Mouse (Mus musculus): ENCODE results near the gene Olfr424. TPM values are rescaled to one million over a fixed set of nuclear protein-coding genes. Genes with fewer than 3 reads are reported as not detected.

The Olfr424 gene
- total RNA-seq (2021): not detected

DNA sequence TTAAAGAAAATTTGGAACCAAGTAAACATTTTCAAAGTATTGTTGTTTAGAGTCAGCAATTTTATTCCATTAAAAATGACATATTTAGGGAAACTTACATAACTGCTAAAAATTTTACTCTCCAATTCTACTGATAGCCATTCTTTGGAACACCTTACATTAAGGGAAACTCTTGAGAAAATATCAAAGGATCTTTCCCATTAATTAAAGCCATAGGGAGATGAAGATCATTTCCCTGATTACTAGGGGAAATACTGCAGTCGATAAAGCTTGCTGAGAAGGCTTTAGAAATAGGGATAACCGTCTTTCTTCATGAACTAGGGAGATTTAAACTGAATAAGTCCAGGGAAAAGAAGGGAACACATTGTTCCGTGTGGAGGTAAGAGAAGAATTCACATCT lies at the start of gene Olfr424:
Olfr424 (plus strand) TSS at position 301 of the 400 bp plus-strand sequence.
- no peak for DNase-seq

DNA sequence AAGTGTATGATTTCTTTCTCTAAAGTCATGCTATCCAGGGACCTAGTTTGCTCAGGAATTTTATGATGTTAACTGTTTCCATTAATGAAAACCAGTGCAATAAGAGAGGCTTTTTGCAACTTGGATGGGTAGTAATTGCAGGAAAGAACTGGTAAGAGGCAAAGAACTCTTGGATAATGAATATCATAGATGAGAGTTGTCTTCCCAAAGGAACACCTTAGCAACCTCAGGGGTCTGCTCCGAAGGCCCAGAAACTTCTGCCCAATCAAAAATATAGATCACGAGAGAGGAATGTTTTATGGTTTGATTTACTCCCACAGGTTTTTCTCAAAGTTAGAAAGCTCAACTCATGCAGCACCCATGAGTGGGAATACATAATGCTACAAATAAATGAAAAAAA lies 47.3 kb upstream of the Olfr424 start, which contains the start of gene Olfr429:
Olfr429 (plus strand) TSS at position 301 of the 400 bp plus-strand sequence.
- DNase-seq: no peak

DNA sequence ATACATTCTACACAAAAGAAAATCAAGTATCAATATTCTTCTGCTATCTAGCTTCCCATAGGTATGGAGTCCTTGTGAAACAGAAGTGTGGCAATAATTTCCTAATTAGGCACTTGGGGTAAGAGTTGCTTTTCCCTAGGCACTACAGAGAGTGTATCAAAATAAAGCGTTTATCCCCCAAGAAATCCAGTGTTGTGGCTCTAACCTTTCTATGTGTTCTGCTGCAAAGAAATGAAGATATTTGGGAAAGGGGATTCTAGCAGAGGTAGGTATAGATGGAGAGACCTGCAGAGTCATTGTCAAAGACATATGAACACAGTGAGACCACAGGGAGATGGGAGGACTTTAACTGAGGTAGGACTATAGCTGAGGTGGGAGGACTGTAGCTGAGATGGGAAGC lies 34.7 kb upstream of the Olfr424 start, which contains the start of gene Olfr427:
Olfr427 (plus strand) TSS at position 301 of the 400 bp plus-strand sequence.
- no peak for DNase-seq

DNA sequence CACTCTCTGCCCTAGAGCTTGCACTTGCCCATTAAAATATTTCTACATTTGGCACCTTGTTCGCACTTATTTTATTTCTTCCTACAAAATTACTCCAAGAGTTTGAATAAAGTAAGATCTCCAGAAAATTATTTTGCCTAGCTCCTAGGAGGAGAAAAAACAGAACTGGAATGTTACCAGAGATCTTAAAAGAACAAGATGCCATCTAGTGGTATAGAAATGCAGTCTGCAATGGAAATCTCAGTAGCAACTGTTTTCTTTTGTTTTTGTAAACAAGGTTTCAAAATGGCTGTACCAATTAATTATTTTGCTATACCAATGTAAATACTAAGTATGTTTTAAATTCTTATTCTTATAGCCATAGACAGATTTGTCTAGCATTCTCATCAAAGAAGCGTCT lies 27.6 kb upstream of the Olfr424 start:
- no peak for DNase-seq

DNA sequence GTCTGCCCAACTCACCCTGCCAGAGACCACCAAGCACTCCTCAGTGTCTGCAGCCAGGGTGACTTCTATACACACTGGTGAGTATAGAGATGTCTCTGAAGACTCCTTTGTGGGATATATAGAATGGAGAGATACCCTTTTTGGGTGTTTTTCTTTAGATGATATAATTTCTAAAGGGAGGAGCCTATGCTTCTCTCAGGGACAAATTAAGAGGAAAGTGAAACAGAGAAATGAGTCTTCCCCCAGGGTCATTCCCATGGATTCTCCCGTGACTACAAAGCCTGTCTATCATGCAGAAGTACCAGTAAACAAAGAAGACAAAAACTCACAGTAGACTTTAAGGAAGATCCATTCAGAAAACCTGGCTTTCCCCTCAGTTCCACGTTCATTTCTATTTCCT lies 10.3 kb upstream of the Olfr424 start, which contains the start of gene Olfr231:
Olfr231 (minus strand) TSS at position 101 of the 400 bp plus-strand sequence.
- DNase-seq: no peak

DNA sequence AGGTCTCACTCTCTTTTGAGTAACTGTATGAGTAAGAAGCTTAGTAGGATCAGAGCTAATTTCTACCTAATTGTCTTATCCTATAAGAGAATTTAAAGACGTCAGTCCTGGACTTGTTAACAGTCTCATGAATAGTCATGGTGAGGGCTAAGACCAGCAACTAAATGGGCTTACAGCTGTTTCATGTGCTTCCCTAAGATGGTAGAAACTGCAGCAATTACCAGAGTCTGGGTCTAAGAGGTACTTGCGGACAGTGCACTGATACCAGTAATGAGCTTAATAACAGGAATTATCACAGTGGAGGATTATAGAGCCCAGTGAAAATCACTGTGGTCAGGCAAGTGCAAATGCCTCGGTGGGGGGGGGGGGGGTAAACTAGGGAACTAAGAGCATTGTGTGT lies 682 bp downstream of the Olfr424 start:
- no peak for DNase-seq

DNA sequence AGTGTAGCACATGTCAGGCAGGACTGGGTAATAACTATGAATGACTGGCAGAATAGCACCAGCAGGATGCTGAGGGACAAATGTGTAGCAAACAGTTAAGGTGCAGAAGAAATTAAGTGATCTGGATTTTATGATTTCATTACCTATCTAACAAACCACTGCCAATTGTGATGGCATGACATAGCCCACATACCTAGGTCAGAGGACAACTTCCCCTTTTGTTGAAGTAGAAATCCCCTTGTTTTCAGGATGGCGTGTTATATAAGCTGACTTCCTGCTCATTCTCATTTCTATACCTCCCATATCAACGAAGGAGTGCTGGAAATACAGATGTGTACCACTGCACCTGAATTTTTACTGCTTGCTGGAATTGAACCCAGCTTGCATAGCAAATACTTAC lies 10.1 kb downstream of the Olfr424 start:
- DNase-seq: no peak

DNA sequence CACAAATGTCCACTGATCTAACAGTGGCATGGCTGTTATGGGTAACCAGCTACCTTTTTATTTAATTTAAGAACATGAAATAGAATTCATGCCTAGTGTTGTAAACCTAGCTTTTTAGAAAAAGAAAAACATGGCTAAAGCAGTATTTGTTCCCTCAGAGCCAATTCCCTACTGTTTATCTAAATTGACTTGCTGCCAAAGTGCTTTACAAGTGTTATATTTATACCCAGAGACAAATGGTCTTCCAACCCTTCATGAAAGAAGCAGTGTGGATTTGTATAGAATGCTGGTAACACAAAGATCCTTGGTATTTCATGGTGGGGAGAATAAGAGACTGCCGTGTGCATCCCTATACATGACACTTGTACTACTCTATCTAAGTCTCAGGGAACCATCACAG lies 15.4 kb downstream of the Olfr424 start:
- DNase-seq: no peak

DNA sequence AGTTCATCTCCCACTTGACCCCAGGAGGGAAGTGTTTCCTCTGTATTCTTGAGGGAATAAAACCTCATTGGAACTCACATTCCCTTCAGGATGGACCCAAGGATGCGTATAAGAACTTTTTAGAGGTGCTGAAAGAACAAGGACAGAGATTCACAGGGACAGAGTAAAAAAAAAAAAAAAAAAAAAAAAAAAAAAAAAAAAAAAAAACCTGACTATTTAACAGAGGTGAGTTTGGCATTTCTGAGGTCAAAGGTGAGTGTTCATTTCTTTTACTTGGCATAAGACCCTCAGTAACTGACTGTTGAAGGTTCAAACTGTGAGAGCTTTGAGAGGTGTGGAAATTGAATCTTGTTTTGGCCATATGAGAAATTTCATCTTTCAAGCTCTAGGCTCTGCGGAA lies 18.0 kb downstream of the Olfr424 start:
- DNase-seq: no peak

DNA sequence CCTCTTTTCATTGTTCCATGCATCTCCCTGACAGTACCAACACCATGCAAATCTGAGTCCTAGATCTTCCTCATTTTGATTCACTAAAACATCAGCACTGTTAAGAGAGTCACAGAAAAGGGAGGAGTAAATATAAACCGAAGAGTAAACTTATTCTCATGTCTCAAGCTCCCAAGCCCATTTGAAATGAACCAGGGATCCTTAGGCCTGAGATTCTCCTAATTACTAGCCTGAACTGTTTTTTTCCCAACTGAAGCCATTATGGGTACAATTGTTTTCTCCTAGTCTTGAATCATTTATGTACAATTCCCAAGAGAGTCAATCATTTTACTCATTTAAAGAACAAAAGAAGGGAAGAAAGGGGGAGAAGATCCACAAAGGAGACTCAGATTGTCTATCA lies 24.0 kb downstream of the Olfr424 start, which contains the start of gene Olfr420:
Olfr420 (plus strand) TSS at position 301 of the 400 bp plus-strand sequence.
- DNase-seq: no peak

DNA sequence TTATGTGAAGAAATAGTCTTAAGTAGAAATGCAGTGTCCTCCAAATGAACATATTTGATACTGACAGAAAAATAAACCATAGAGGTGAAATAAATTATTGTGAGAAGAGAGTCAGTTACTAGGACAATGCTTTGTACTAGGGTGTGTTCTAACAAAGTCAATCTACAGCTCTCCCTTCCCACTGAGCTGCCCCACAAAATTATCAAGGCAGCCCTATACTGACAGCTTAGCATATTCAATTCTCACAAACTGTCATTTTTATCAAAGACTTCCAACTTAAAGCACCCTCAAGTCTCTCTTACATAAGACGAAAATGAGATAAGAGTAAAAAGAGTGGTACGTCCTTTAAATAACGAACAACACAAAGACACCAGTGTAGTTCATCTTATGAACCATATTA lies 26.3 kb downstream of the Olfr424 start:
- DNase-seq: no peak

DNA sequence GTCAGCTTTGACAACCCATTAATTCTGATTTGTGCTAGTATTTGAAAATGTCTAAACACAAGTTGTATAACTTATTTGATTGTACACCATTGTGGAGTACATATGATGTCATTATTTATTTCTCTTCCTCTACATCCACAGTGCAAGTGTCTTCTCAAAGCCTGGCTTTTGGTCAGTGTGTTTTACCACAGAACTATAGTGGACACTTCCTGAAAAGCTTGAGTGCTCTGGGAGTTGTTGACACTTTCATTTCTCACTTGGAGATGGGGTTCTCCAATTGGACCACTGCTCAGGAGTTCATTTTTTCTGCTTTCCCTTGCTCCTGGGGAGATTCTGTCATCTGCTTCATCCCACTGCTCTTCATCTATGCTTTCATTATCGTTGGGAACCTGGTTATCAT lies 27.2 kb downstream of the Olfr424 start:
- DNase-seq: no peak

DNA sequence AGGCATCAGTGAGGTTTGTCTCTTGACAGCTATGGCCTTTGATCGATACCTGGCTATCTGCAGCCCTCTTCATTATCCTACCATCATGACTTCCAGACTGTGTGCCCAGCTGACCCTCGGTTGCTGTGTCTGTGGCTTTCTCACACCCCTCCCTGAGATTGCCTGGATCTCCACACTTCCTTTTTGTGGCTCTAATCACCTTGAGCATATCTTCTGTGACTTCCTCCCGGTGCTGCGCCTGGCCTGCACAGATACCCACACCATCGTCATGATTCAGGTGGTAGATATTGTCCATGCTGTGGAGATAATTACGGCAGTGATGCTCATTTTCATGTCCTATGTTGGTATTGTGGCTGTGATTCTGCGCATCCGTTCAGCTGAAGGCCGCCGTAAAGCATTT lies 27.8 kb downstream of the Olfr424 start:
- no peak for DNase-seq

DNA sequence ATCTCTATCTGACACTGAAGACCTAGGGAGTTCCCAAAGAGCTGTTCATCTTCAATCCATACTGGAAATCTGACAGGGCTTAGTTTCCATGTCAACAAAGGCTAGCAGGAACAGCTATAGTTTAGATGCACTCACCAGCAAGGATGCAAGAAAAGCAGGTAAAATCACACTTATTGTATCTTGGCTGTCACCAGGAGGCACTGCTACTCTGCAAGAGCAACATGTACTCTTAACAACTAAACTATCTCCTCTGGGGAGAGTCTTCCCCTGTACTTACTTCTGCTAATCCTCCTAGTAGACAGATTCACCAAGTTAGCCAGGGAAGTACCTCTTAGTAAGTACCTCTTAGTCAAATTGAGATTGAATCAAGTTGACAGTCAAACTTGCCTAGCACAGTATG lies 37.7 kb downstream of the Olfr424 start:
- no peak for DNase-seq

DNA sequence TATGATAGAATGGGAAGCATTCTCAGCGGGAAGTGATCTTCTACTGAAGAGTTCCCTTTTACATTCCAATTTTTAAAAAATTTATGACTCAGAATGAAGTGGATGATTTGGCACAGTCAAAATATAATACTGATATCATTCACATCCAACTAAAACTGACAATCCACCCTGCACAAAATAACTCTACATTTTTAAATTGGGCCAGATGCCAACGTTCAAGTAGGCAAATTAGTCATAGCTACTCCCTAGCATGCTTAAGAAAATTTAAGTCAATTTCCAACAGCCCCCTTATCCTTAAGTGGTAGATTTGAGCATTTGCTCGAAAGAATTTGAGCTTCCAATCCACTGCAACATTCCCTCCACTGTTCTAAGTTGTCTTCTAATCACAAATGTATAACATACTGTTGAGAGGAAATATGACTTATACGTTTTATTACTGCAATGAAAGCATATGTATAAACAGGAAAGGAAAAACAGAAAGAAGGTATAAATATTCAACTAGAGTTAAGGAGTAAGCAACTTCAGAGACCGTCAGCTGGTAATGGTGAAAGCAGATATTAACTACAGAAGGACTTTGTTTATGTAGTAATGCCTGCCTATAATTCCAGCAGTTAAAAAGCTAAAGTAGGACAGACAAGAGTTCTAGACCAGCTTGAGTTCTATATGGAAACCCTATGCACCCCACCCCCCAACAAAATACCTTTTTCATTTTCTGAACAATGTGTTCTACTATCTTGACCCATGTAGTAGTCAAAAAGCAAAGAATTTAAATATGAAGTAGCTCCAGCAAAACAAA lies 39.6 kb downstream of the Olfr424 start:
- no peak for DNase-seq

DNA sequence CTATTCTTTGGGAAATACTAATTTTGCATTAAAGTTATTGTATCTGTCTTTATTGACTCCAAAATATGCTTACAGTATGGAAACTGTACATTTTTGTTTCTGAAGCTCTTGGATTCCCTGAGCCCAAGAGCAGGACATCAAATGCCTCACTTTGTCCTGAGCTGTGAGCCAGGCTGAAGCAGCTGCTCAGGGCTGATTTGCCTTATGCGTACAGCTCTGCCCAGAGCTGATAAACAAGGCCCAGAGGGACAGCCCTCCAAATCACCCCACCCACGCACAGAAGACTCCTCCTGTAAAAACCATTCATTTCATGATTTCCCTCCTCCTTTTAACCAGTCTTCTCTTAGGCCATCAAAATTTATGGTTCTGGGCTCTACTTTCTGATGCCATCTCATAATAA lies 40.2 kb downstream of the Olfr424 start:
- DNase-seq: no peak

DNA sequence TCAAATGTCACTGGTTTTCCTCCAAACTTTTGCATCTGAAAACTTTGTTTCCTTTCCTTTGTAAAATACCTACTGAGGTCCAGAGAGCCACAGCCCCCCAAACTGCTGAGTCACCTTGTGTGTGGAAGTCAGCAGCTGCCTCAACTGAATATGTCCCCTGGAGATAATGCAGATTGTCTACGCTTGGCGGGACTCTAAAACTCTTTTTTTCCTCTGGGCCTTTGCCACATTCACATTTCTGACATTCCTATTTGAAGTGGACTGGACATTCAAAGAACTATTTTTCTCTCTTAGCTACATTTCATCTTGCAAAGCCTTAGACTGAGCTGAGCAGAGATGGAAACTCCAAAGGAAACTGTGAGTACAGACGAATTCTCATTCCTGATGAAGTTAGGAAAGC lies 41.3 kb downstream of the Olfr424 start, which contains the start of gene Spta1:
Spta1 (plus strand) TSS at position 172 of the 400 bp plus-strand sequence.
- DNase-seq: no peak

Other genes starting within 250 kb of the Olfr424 start
- not detected for gene Ifi211, start 218.5 kb upstream of the Olfr424 start, total RNA-seq (2021)
- 10 to 100 TPM in 1 of 2 experiments, 1 to 10 TPM in 1; 8.6 to 13.0 TPM for gene Mndal, start 189.0 kb upstream of the Olfr424 start, total RNA-seq (2021)
- 1 to 10 TPM; 5.2 to 5.6 TPM for gene Ifi203, start 188.8 kb upstream of the Olfr424 start, total RNA-seq (2021)
- gene Ifi202b, start 148.8 kb upstream of the Olfr424 start, total RNA-seq (2021): not detected
- gene Ifi205, start 99.7 kb upstream of the Olfr424 start, total RNA-seq (2021): not detected
- not detected for gene Olfr433, start 90.8 kb upstream of the Olfr424 start, total RNA-seq (2021)
- not detected for gene Olfr432, start 82.3 kb upstream of the Olfr424 start, total RNA-seq (2021)
- not detected for gene Olfr430, start 64.9 kb upstream of the Olfr424 start, total RNA-seq (2021)
- gene Olfr429, start 47.2 kb upstream of the Olfr424 start, total RNA-seq (2021): not detected
- gene Olfr427, start 34.6 kb upstream of the Olfr424 start, total RNA-seq (2021): not detected
- not detected for gene Olfr231, start 10.4 kb upstream of the Olfr424 start, total RNA-seq (2021)
- not detected for gene Olfr420, start 24.1 kb downstream of the Olfr424 start, total RNA-seq (2021)
- under 1 TPM; 0.05 to 0.07 TPM for gene Spta1, start 41.3 kb downstream of the Olfr424 start, total RNA-seq (2021)
- gene Olfr419, start 120.5 kb downstream of the Olfr424 start, total RNA-seq (2021): not detected
- gene Mptx1, start 199.0 kb downstream of the Olfr424 start, total RNA-seq (2021): not detected
- not detected for gene Olfr417, start 233.6 kb downstream of the Olfr424 start, total RNA-seq (2021)

Data from layer of hippocampus, postnatal 36 days (tissue).